Mouse (Mus musculus) heart, embryonic 14.5 days (tissue): Measurements from ENCODE around the gene Misp. TPM values are rescaled to one million over a fixed set of nuclear protein-coding genes. Genes with fewer than 3 reads are reported as not detected.

ENCODE experiments used
- ATAC-seq: fragments of 200-750 bp; cut with Nextera tagmentation; 2 replicates; pipeline ENCODE4 v1.8.0; 2017; ENCODE audit warnings: low read depth, moderate TSS enrichment; ENCODE audit not compliant: insufficient number of reproducible peaks, insufficient read depth, low FRiP score
- H3K27ac ChIP-seq, 2 experiments: fragments of 200-500 bp in 1 of 2; fragments of 300-500 bp in 1 of 2; sonication (generic) in 1 of 2; replicated peaks in 1 of 2; 2 replicates each; pipeline ENCODE4 v1.5.1; 2012 to 2014; ENCODE audit warnings: low read depth in 2 of 2, low read length in 2 of 2, control low read depth in 1 of 2, mild to moderate bottlenecking in 1 of 2, mixed read lengths in 1 of 2; ENCODE audit not compliant: control insufficient read depth in 1 of 2, insufficient read depth in 1 of 2
- H3K27me3 ChIP-seq: fragments of 300-500 bp; sonication (generic); 2 replicates; pipeline ENCODE4 v1.6.1; 2014; ENCODE audit warnings: mild to moderate bottlenecking, low read length, control low read depth; ENCODE audit not compliant: control insufficient read depth, insufficient read depth
- H3K36me3 ChIP-seq: fragments of 300-500 bp; sonication (generic); 2 replicates; pipeline ENCODE4 v1.6.1; 2014; ENCODE audit warnings: mild to moderate bottlenecking, control low read depth, low read length, mixed read lengths; ENCODE audit not compliant: control insufficient read depth, insufficient read depth
- H3K4me1 ChIP-seq, 2 experiments: fragments of 200-500 bp in 1 of 2; fragments of 300-500 bp in 1 of 2; sonication (generic) in 1 of 2; 2 replicates each; pipeline ENCODE4 v1.6.1; 2012 to 2014; ENCODE audit warnings: low read length in 2 of 2, control low read depth in 1 of 2, mixed read lengths in 1 of 2; ENCODE audit not compliant: control insufficient read depth in 2 of 2, insufficient read depth in 2 of 2
- H3K4me2 ChIP-seq: fragments of 300-500 bp; sonication (generic); 2 replicates; pipeline ENCODE4 v1.6.1; 2014; ENCODE audit warnings: mild to moderate bottlenecking, low read length
- H3K4me3 ChIP-seq, 2 experiments: fragments of 200-500 bp in 1 of 2; fragments of 300-500 bp in 1 of 2; sonication (generic) in 1 of 2; 2 replicates each; pipeline ENCODE4 v1.5.1; 2012 to 2014; ENCODE audit warnings: low read length in 2 of 2, mild to moderate bottlenecking in 2 of 2, control low read depth in 1 of 2, low read depth in 1 of 2, moderate library complexity in 1 of 2; ENCODE audit not compliant: control insufficient read depth in 1 of 2, insufficient read depth in 1 of 2
- H3K9ac ChIP-seq: fragments of 300-500 bp; sonication (generic); 2 replicates; pipeline ENCODE4 v1.6.1; 2014; ENCODE audit warnings: mild to moderate bottlenecking, low read length
- H3K9me3 ChIP-seq: fragments of 300-500 bp; sonication (generic); 2 replicates; pipeline ENCODE4 v1.6.1; 2016; ENCODE audit warnings: low read length, control low read depth; ENCODE audit not compliant: control insufficient read depth
- WGBS: fragments of 180-500 bp; shearing (Covaris S2); extraction: QIAGEN DNeasy Blood & Tissue Kit; methylation state at CpG from one replicate; pipeline ENCODE4 v1.1.7; 2014; 5-methylcytosine and 5-hydroxymethylcytosine counted together
- polyA plus RNA-seq: library from polyadenylated mRNA; unstranded; fragments of >200 nt; fragmentation: Nextera tagmentation; extraction: Ambion mirVana; gene quantifications from 2 replicates; pipeline ENCODE4 v1.2.1, GENCODE M21; 2014

The Misp gene
- polyA plus RNA-seq, 1 experiment from 2014 or later, result 0.61 TPM

- Histone ChIP-seq H3K36me3 (peaks cover 59% of the 10 kb centered on the region), H3K27ac (peak overlapping the region; percentile 38 to 100), H3K9ac (peak overlapping the region; percentile 99), H3K9me3 (no peaks in the 10 kb centered on the region), H3K27me3 (no peaks in the 10 kb centered on the region), H3K4me2 (peak overlapping the region; percentile 97), H3K4me1 (peaks cover 45 to 60% of the 10 kb centered on the region in 2 experiments), H3K4me3 (peak overlapping the region; percentile 90 to 94)
- no peak for ATAC-seq
- 14% methylated on average over 7 of the region's 7 CpGs for WGBS
Measured at GRCm38 (mm10) chr10:79856704-79857451, 36.1 kb downstream of the Misp start.

- Histone ChIP-seq H3K27me3 (no peaks in the 10 kb centered on the region), H3K4me3 (peak overlapping the region; percentile 90 to 94), H3K9me3 (no peaks in the 10 kb centered on the region), H3K27ac (peak overlapping the region; percentile 42 to 100), H3K9ac (peak overlapping the region; percentile 99), H3K4me1 (peaks cover 39 to 55% of the 10 kb centered on the region in 2 experiments), H3K36me3 (peaks cover 65% of the 10 kb centered on the region), H3K4me2 (peak overlapping the region; percentile 97)
- ATAC-seq, result no peak
- WGBS, result 9% methylated on average over 4 of the region's 4 CpGs
Measured at GRCm38 (mm10) chr10:79857452-79857811, 36.6 kb downstream of the Misp start.

GRCm38 (mm10) chr10:79857894-79858293 lies 37.1 kb downstream of the Misp start:
- Histone ChIP-seq H3K36me3 (peaks cover 70% of the 10 kb centered on the region), H3K27me3 (no peaks in the 10 kb centered on the region), H3K9ac (peak overlapping the region; percentile 99), H3K4me2 (peak overlapping the region; percentile 97), H3K4me3 (peak overlapping the region; percentile 10 to 94; a peak in 3 of 4 replicates), H3K9me3 (no peaks in the 10 kb centered on the region), H3K27ac (peak overlapping the region; percentile 42 to 100), H3K4me1 (peaks cover 35 to 50% of the 10 kb centered on the region in 2 experiments)
- WGBS, result 70% methylated on average over 2 of the region's 2 CpGs
- no peak for ATAC-seq

GRCm38 (mm10) chr10:79858416-79859074 lies 37.8 kb downstream of the Misp start:
- Histone ChIP-seq H3K27me3 (no peaks in the 10 kb centered on the region), H3K9ac (peak overlapping the region; percentile 99; the same call in 1 of the 2 replicates), H3K9me3 (no peaks in the 10 kb centered on the region), H3K27ac (peak overlapping the region; percentile 42 to 100), H3K36me3 (peaks cover 76% of the 10 kb centered on the region), H3K4me1 (peaks cover 31 to 47% of the 10 kb centered on the region in 2 experiments), H3K4me3 (peak overlapping the region; percentile 10 to 94; a peak in 3 of 4 replicates), H3K4me2 (peak overlapping the region; percentile 97)
- WGBS, result 37% methylated on average over 17 of the region's 17 CpGs
- peak; percentile 28; the same call in 1 of the 2 replicates for ATAC-seq

- 80% methylated on average over 11 of the region's 11 CpGs for WGBS
- H3K9me3 ChIP-seq, result no peaks in the 10 kb centered on the region
- H3K4me2 ChIP-seq, result peak overlapping the region; percentile 97; the same call in 1 of the 2 replicates
- H3K4me1 ChIP-seq, result peaks cover 29 to 47% of the 10 kb centered on the region in 2 experiments
- 0 out of 2 replicates have a peak overlapping the region, but pooled peaks have one; percentile 99 for H3K9ac ChIP-seq
- no peaks in the 10 kb centered on the region for H3K27me3 ChIP-seq
- no peak overlapping the region for H3K4me3 ChIP-seq
- ATAC-seq, result no peak
- H3K36me3 ChIP-seq, result peaks cover 82% of the 10 kb centered on the region
- H3K27ac ChIP-seq, result peak overlapping the region; percentile 8 to 100; a peak in 3 of 4 replicates
Measured at GRCm38 (mm10) chr10:79859116-79859515, 38.3 kb downstream of the Misp start.

GRCm38 (mm10) chr10:79860079-79860911 lies 39.5 kb downstream of the Misp start:
- Histone ChIP-seq H3K4me2 (no peak overlapping the region), H3K9ac (no peak overlapping the region), H3K27ac (no peak overlapping the region), H3K9me3 (no peaks in the 10 kb centered on the region), H3K36me3 (peaks cover 94% of the 10 kb centered on the region), H3K4me1 (peaks cover 29 to 53% of the 10 kb centered on the region in 2 experiments), H3K27me3 (no peaks in the 10 kb centered on the region), H3K4me3 (no peak overlapping the region)
- WGBS, result 89% methylated on average over 26 of the region's 26 CpGs
- ATAC-seq, result no peak
